Mouse (Mus musculus): ENCODE measurements at regions not wholly inside any gene's neighbourhood (a gene's known extent, or its start where the extent isn't known, plus 50 kb on each side); places are given as distances from the start of the nearest gene placed in this dataset.
"Not testable (repeated sequence)": the region's sequence is repeated elsewhere in the genome, so short reads cannot be mapped to it uniquely, and the experiment has no call there.

DNA sequence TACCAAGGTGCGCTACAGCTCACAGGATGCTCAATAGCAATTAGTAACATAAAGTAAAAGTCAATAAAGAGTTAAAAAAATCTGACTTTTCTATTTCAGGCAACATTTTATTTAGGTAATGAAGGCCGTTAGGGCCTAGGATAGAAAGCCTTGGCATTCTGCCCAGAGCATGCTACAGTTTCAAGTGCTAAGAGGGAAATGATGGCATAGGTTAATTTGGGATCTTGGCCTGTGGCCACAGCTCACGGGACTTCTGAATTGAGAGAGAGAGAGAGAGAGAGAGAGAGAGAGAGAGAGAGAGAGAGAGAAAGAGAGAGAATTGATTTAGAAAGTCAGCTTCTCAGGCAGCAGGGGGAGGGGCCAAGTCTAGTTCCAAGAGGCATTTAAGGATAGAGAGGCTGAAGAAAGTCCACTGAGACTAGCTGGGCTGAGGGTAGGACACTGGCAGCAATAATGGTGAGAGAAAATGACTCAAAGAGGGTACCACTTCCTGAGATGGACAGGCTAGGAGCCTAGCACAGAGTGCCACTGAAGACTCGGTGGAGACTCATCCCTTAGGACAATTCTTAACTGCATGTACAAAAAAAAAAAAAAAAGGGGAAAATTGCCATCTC is 52.6 kb upstream of the Klf14 start:
- no peak for DNase-seq (ENCODE audit: low spot score)

DNA sequence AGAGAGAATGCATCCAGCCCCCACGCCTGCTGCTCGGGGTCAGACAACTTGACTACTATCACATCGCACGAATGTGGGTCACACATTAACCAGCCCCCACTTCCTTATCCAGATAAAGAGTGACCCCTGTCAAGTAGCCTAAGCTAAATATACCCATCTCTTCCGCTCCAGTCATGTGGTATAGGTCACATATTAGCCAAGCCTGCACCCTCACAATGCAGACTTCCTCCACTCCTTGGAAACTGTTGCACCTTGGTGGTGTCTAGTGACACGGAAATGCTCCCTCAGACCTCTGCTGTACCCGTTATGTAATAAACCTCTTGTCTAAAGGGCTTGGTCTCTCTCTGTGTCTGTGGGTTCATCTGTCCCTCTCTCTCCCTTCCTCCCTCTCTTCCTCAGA is 57.7 kb upstream of the Klf14 start:
- no peak for DNase-seq (ENCODE audit: low spot score)

DNA sequence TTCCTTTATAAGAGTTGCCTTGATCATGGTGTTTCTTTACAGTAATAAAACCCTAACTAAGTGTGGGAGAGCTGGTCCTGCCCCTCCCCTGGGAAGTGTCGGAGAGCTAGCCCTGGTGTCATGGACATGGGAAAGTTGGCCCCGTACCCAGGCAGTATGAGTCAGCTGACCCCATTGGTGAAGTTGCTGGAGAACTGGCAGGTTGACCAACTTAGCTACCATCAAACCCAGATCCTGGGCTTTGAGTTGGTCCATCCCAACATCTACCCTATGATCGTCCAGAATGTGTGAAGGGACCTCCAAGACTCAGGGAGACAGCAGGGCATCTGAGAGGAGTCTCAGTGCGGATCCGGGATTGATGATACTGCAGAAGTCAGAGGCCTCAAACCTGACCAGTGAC is 62.9 kb upstream of the Klf14 start:
- no peak for DNase-seq (ENCODE audit: low spot score)

DNA sequence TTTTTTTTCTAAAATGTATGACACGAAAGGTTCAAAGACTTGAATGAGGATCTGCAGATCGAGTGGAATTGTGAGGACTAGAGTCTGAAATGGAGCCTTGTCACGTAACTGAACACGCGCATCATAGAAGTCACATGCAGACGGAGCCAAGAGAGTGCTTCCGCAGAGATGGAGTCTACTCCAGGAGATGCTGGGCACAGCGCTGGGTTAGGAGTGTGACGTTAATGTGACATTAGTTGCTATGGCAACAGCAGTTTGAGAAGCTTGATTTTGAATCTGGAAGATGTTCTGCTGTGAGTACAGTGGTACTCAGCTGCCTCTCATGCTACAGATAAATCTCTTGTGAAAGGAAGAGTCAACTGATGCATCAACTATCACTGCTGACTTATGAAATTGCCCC is 70.9 kb upstream of the Klf14 start:
- DNase-seq (ENCODE audit: low spot score) = no peak

DNA sequence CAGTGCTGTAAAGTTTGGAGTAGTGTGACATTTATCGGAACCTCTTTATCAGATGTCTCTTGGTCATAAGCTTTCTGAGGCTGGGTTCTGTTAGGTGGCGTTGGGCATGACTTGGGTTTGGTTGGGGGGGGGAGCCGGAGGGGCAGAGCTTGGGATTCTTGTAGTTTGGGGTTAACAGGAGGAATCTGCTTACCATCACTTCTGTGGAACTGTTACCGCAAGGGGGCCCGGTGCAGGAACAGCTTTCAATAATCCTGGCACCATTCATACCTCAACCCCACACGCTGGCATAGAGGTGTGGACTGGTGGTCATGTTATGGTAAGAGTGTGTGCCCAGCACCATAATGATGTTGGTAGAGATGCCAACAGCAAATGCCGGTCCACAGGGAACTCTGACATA is 72.1 kb upstream of the Klf14 start:
- DNase-seq (ENCODE audit: low spot score) = no peak

DNA sequence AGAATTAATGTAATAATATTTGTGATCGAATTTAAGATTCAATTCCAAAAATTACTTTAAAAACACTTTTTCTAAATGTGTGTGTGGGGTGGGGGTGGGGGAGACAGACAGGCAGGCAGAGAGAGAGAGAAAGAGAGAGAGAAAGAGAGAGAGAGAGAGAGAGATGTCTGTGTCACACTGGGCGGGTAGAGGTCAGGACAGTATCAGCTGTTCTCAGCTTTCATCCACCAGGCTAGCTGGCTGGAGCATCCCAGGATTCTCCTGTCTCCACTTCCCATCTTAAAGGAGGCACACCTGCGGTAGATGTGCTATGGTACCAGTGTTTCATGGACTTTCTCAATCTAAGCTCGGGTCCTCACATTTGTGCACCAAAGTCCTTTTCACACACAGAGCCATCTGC is 73.3 kb upstream of the Klf14 start:
- no peak for DNase-seq (ENCODE audit: low spot score)

DNA sequence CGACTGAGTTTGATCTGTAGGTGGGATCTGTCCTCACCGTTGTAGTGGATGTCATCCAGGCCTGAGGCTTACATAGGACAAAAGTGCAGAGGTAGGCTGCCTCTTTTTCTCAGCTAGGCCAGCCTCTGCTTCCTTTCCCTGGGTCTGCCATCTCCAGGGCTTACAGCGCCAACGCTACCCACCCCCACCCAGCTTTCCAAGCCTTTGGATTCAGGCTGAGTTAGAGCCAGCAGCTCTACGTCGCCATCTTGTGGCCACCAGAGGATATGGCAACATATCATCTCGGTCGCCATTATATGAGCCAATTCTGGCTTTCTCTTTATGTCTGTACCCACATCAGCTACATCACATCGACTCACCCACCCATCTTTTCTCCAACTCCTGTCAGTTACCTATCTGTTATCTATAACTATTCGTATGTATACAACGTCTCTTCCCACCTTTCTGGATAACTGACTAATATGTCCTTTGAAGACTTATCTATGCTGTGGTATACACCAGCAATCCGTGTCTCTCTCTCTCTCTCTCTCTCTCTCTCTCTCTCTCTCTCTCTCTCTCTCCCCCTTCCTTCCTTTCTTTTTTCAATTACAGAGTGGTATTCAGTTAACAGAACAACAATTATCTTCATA is 74.2 kb upstream of the Klf14 start:
- peak; percentile 49 for DNase-seq (ENCODE audit: low spot score)

DNA sequence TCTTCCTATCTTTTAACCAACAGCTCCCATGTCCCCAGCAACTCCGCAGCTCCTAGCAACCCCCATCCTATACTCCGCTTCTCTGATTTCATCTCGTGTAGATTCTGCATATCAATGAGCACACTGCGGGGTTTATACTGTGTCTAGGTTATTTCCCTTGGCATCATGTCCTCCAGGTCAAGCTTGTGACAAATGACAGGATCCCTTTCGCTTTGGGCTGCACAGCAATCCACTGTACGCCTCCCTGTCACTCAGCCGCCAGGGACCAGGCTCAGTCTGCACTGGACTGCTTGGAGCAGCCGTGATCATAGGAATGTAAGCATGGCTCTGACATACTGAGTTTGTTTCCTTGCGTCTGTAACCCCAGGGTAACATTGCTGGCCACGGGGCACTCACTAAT is 75.9 kb upstream of the Klf14 start:
- no peak for DNase-seq (ENCODE audit: low spot score)

DNA sequence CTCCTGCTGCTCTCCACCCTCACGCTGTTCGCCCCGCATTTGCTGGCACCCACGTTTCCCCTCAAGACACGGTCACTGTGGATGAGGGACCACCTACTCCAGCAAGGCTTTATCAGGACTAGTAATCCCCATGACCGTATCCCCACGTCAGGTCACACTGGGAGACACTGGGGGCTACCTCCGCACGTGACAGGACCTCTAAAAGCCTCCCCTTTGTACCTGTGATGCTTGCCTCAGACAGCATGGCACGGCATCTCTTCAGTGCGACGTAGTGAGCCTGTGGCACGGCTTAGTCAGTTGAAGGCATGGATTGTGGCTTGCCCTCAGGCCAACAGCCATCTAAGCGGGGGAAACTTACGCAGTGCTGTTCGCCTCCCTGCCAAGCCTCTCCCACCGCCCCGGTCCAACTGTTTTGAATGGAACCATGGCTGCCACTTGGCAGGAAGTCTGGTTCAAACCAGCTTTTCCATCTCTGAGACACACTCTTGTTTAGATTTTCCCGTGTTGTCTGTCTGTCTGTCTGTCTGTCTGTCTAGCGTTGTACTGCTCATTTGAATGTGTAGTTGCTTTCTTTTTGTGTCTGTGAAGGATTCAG is 79.0 kb upstream of the Klf14 start:
- no peak for DNase-seq (ENCODE audit: low spot score)

DNA sequence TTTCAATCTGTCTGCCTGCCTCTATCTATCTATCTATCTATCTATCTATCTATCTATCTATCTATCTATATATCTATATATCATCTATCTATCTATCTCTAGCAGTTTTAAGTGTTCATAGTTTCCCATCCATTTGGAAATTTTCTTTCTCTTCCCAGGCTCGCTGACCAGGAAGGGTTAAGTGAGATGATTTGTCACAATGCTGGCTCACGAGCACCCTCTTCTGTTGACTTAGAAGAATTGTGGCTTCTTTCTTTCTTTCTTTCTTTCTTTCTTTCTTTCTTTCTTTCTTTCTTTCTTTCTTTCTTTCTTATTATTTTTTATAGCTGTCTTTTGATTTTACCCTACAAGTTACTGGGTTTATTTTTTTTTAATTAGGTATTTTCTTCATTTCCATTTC is 79.6 kb upstream of the Klf14 start:
- not testable (repeated sequence) for DNase-seq (ENCODE audit: low spot score)

DNA sequence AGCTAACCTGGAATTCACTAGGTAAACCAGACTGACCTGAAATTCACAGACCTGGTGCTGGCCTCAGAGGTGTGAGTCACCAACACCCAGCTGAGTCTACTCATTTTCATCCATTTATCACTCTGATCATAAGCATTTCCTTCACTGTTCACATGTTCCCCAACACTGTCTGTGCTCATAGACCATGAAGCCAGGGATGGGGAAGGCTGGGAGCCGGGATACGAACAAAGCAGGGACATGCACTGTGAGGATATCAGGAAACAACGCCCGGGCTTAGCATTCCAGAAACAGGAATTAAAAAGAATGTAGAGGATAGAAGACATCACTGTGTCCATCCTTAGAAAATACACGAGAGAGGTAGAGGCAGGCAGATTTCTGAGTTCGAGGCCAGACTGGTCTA is 80.6 kb upstream of the Klf14 start:
- no peak for DNase-seq (ENCODE audit: low spot score)

DNA sequence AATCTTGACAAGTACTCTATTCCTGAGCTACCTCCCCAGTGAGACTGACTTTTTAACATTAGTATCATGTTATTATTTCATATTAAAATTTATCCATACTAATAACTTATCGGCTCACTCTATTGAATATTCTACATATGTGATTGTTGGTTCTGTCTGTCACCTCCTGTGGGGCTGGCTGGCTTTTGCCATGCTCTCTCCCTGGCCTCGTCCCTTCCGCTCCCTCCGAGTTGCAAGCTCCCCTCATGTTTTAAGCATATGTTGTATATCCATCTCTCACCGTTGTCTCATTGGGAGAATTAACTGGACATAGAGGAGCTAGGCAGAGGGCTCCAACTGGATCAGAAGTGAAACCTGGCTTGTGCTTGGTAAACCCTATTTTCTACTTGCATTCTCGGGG is 81.9 kb upstream of the Klf14 start:
- DNase-seq (ENCODE audit: low spot score) = no peak

DNA sequence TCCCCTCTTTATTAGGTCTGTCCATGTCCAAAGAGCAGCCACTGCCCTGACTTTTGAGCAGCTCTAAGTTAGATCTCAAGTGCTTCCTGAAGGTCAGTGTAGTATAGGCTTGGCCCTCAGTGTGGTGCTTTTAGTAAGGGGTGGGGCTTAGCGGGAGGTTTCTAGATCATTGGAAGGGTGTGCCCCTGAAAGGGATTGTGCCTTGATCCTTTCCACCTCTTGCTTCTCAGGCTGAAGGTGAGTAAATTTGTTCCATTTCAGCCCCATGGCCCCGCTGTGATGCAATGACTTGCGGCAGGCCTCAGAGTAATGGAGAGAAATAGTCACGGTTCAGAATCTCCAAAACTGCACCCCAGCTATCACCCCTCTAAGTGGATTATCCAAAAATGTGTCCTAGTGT is 84.5 kb upstream of the Klf14 start:
- DNase-seq (ENCODE audit: low spot score) = no peak

DNA sequence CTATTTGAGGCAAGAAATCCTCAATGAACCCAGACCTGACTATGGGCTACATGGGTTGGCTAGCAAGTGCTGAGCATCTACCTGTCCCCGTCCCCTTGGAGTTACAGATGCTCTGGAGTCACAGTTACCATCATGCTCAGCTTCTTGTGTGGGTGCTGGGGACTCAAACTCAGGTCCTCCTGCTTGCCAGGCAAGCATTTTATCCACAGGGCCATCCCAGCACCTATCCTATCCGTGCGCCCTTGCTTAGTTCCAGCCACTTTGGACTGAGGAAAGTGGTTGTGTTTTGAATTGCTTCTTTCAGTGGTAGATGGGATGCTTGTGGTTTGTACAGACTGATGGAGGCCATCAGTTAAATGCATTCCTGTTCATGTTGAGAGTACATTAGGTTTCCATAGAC is 85.0 kb upstream of the Klf14 start:
- no peak for DNase-seq (ENCODE audit: low spot score)

DNA sequence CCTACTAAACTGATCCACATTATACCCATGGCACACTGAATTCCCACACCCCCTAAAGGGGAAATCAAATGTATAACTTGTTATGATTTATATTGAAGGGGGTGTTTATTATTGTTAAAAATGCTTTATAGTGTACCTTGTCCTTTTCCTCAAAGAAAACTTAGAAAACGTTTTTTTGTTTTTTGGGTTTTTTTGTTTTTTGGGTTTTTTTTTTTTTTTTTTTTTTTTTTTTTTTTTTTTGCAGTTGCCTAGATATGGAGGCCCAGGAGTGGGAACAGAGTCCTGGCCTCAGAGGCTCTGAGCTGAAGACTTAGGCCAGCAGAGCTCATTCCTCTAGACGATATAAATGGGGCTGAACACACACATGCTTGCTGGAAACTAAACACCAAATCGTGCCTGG is 87.3 kb upstream of the Klf14 start:
- no peak for DNase-seq (ENCODE audit: low spot score)

DNA sequence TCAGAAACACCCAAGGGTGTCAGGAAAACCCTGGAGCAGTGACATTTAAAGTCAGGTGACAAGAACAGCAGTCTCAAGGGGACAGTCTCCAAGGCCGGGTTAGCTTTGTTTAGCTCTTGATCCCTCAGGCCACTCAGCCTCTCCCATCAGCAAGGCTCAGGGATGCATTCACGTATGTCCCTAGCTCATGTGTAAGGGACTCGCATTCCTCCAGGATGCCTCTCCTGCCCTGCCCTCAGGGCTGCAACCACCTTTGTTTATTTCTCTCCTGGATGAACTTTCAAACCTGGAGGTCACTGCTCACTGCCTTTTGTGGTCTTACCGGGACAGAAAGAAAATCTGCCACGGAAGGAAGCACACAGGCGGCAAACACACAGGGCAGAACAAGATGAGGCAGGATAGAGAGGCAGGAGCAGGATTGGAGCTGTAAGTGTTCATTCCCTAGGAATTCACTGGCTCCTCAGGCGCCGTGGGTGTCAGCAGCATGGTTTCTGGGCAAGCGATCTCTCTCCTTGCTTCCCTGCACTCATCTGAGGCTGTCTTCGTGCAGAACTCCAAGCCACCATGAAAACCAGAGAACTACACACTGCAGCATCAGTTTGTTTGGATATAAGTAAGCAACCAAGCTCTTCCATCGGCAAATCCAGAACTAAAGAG is 90.2 kb upstream of the Klf14 start:
- no peak for DNase-seq (ENCODE audit: low spot score)

DNA sequence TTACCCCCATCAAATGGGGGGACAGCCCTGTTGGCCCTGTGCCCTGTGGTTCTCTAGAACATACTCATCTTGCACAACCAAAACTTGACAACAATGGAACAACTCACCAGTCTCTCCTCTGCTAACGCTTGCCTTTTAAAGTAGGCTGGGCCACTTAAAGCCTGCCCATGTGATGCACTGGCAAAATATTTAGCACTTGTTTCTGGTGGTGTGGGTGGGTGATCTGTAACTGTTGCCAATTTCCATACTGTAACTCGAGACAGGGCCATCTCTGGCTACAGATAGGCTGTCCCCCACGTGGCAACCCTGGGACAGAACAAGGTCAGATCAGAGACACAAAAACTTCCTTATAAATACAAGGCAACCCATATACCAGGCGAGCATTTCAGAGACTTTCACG is 92.0 kb upstream of the Klf14 start:
- DNase-seq (ENCODE audit: low spot score) = no peak

DNA sequence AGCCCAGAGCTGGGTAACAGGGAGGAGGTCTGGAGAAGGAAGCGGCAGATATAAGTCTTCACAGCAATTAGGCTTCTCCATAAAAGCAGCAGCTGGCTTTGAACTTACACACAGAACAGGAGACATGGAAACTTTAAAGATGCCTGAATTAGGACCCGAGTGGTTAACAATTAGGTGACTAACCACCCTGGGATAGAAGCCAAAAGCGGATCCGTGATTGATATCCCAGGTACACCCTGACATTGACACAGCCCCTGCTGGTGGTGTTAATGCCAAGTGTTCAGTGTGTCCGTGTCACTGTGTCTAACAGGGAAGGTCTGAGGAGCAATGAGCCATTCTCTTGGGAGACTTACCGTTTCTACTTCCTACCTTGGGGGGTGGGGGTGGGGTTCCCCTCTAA is 92.9 kb upstream of the Klf14 start:
- DNase-seq (ENCODE audit: low spot score) = no peak

DNA sequence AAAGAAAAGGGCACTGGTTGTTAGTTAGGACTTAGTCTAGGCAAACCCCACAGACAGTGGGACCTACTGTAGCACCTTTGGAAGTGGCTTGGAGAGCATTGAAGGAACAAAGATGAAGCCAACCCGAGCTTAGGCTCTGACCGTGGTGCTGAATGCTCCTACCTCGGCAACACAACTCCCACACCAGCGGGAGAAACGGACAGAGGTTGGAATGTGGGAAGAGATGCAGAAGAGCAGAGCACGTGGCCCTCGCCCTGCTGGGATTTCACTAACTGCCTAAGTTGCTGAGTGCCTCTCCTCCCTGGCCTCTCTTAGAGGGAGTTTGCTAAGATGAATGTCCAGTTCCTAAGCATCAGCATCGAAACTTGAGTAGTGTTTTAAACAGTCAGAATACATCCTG is 94.1 kb upstream of the Klf14 start:
- DNase-seq (ENCODE audit: low spot score) = no peak

DNA sequence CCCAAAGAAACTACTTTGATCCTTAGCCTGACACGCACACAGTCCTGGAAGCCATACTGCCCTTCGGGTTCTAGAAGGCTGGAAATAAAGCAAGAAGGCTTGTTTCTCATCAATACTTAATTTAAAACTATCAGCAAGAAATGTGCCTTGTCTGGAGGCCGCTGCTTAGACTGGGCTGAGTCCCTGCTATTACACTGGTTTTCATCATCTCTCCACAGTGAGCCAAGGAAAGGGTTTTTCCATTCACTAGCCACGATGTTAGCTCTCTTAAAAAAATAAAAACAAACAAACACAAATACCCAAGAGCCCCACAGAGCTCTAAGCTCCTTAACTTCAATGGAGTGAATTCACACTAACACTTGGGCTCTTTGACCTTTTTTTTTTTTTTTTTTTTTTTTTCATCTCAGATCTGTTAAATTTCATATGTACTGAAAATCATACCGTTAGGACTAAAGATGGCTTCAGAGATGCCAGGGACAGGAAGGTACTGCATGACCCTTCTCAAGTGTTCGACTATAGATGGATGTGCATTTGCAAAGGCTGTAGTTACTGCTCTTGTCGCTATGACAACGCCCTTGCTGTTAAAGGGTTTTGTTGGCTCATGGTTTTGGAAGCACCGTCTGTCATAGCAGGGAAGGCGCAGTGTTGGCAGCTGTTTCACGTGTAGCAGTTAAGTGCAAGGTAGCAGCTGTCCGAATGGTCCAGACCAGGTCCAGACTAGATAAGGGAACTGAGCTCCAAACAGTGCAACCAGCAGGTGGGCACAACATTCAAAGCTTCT is 98.1 kb upstream of the Klf14 start:
- no peak for DNase-seq (ENCODE audit: low spot score)

DNA sequence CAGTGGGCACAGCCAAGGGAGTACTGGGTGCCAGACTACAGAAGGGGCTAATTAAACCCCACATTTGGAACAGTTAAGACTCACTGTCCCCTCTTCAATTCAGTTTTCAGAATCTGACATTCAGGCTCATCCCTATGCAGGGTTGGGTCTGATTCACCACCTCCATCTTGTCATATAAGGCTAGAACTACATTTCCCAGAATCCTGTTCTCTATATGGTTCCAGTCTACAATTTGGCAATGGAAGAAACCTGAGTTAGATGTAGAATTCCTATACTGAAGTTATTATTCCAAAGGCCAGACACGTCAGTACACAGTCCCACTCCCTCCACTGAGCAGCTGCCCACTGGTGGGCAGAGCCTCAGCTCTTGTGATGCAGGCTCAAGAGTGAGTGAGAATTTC is 99.4 kb upstream of the Klf14 start:
- no peak for DNase-seq (ENCODE audit: low spot score)

DNA sequence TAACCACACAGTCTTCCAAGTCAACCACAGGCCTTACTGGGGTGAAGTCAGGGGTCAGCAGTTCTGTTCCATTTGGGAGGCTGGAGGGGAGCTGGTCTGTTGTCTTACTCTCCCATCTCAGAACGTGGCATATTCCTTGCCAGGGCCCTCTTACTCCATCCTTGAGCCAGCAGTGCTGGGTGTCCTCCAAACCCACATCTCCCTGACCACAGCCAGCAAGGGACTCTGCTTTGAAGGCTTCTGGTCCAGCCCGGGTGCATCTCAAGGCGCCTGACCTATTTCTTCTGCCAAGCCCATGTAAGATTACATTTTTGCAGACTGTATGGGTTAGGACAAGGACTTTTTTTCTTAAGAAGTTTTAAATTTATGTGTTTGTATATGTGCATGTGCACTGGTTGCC is 100.1 kb upstream of the Klf14 start:
- DNase-seq (ENCODE audit: low spot score) = no peak

DNA sequence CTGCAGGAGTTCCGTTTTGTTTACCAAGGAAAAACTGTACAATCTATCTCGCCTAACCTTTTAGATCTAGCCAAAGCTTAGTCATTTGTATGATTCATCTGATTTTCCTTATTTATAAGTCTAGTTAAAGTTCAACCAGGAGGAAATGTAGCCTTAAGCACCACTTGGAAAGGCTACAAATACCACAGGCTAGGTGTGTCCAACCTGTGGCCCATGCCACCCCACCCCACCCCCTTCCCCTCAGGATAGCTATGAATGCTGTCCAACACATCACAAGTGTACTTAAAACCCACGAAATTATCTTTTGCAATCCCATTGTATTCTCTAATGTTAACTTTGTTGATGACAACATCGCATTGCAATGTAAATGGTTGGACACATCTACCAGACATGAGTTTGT is 102.9 kb upstream of the Klf14 start:
- DNase-seq (ENCODE audit: low spot score) = no peak

Measured in urinary bladder, postnatal 25 days (tissue).